In genomic region chr3:39814814-39815213, GRCm38 (mm10) we compare ENCODE assay signal across 8 mouse cellular contexts.
DNase-seq lines count a peak whose midpoint lies in the region; TF ChIP-seq lines count a peak whose summit lies in the region.
"Had no signal": no experiment of that assay in that cellular context is flagged by ENCODE, and none has a peak within 500 bp of the region (broad histone marks: within the 10 kb centered on the region; RNA-seq: fewer than 3 reads in every experiment).

No protein-coding gene starts in this region.

- no peaks in the 10 kb centered on the region for H3K36me3 ChIP-seq in ES-Bruce4 (ENCODE audit: control insufficient read depth, insufficient read depth, low read length, poor library complexity, severe bottlenecking)
- H3K36me3 ChIP-seq: hindbrain, embryonic 15.5 days had no signal

- H3K9me3 ChIP-seq in ES-Bruce4 (replicated peaks; ENCODE audit: control insufficient read depth, insufficient read depth, low read length, poor library complexity, severe bottlenecking) = no peaks in the 10 kb centered on the region
- H3K9me3 ChIP-seq: hindbrain, embryonic 15.5 days had no signal

- H3K9ac ChIP-seq in ES-Bruce4 (ENCODE audit: low read depth, poor library complexity, severe bottlenecking) = no peak overlapping the region
- H3K9ac ChIP-seq: hindbrain, embryonic 15.5 days had no signal

- peak; percentile 9 for DNase-seq in CD4-positive helper T cell, adult 2 months (ENCODE audit: low read depth, low spot score)
- peak; percentile 82 to 84 for DNase-seq in cerebellum, postnatal 14 days
- peak; percentile 35 to 72 for DNase-seq in frontal cortex, postnatal 36 days (ENCODE audit: low spot score in 2 of 2)
- peak; percentile 25 to 60 for DNase-seq in layer of hippocampus, adult 8-10 months (ENCODE audit: low spot score in 2 of 2)
- peak; percentile 44 for DNase-seq in lung, postnatal 25 days (ENCODE audit: low spot score)
- DNase-seq in skeletal muscle tissue, adult 2 months (ENCODE audit: low read depth, low spot score) = peak; percentile 12

- no peaks in the 10 kb centered on the region for H3K27me3 ChIP-seq in ES-Bruce4 (ENCODE audit: control insufficient read depth, insufficient read depth, low read length, poor library complexity, severe bottlenecking)
- H3K27me3 ChIP-seq: hindbrain, embryonic 15.5 days had no signal

- peak; percentile 60 for TF ChIP-seq CTCF in ES-Bruce4 (IDR thresholded peaks at IDR 0.05; ENCODE audit: low read depth, low read length)

- TF ChIP-seq EP300 in ES-Bruce4 (IDR thresholded peaks at IDR 0.05; ENCODE audit: insufficient read depth, low read depth, low read length) = no peak

- no peak overlapping the region for H3K27ac ChIP-seq in ES-Bruce4 (ENCODE audit: insufficient read depth, low read length)
- H3K27ac ChIP-seq: hindbrain, embryonic 15.5 days had no signal

- no peak for TF ChIP-seq POLR2A in ES-Bruce4 (IDR thresholded peaks at IDR 0.05; ENCODE audit: insufficient read depth, low read length)

- no peak overlapping the region for H3K4me3 ChIP-seq in ES-Bruce4 (ENCODE audit: low read depth, low read length)
- H3K4me3 ChIP-seq: hindbrain, embryonic 15.5 days had no signal

- no peaks in the 10 kb centered on the region for H3K4me1 ChIP-seq in ES-Bruce4 (ENCODE audit: control insufficient read depth, insufficient read depth, low read length)
- H3K4me1 ChIP-seq: hindbrain, embryonic 15.5 days had no signal

Comparison
In these comparisons a context has a peak if more than half of its experiments do, and no peak if none do; other contexts are left out.
1. DNase-seq: peak in every context shown above with its lines; median percentile 83 in cerebellum, postnatal 14 days; 54 in frontal cortex, postnatal 36 days; 44 in lung, postnatal 25 days; 42 in layer of hippocampus, adult 8-10 months; 12 in skeletal muscle tissue, adult 2 months; 9 in CD4-positive helper T cell, adult 2 months.